Mouse (Mus musculus) hindbrain, embryonic 10.5 days (tissue): ENCODE measurements around the gene Cryzl2. TPM values are rescaled to one million over a fixed set of nuclear protein-coding genes. Genes with fewer than 3 reads are reported as not detected.

Experiments
- DNase-seq: peaks from one replicate; pipeline ENCODE4 v3.0.0-alpha.2; 2017; ENCODE audit warnings: low spot score
- H3K27ac ChIP-seq: fragments of 300-500 bp; sonication (generic); 2 replicates; pipeline ENCODE4 v1.5.1; 2016; ENCODE audit warnings: mild to moderate bottlenecking, moderate library complexity
- H3K27me3 ChIP-seq: fragments of 300-500 bp; sonication (generic); 2 replicates; pipeline ENCODE4 v1.6.1; 2016; ENCODE audit warnings: mild to moderate bottlenecking; ENCODE audit not compliant: poor library complexity, insufficient read depth, severe bottlenecking
- H3K36me3 ChIP-seq: fragments of 300-500 bp; sonication (generic); 2 replicates; pipeline ENCODE4 v1.6.1; 2016; ENCODE audit warnings: mild to moderate bottlenecking, moderate library complexity
- H3K4me1 ChIP-seq: fragments of 300-500 bp; sonication (generic); replicated peaks from 2 replicates; pipeline ENCODE4 v1.6.1; 2016; ENCODE audit warnings: mild to moderate bottlenecking
- H3K4me3 ChIP-seq: fragments of 300-500 bp; sonication (generic); 2 replicates; pipeline ENCODE4 v1.5.1; 2016; ENCODE audit warnings: mild to moderate bottlenecking, moderate library complexity
- H3K9me3 ChIP-seq: fragments of 300-500 bp; sonication (generic); 2 replicates; pipeline ENCODE4 v1.6.1; 2016; ENCODE audit warnings: mild to moderate bottlenecking, moderate library complexity
- WGBS: fragments of 180-500 bp; shearing (Covaris S2); methylation state at CpG from one replicate; pipeline ENCODE4 v1.1.7; 2016; 5-methylcytosine and 5-hydroxymethylcytosine counted together
- polyA plus RNA-seq: library from polyadenylated mRNA; unstranded; fragments of >200 nt; fragmentation: Nextera tagmentation; extraction: Ambion mirVana; gene quantifications from 2 replicates; pipeline ENCODE4 v1.2.1, GENCODE M21; 2016

The Cryzl2 gene
- polyA plus RNA-seq = 7.9 and 8.3 TPM in 2 replicates

GRCm38 (mm10) chr1:157458421-157459208, at the start of gene Cryzl2:
TSS of gene Cryzl2 (plus strand) at chr1:157458577.
- Histone ChIP-seq H3K9me3 (no peaks in the 10 kb centered on the region), H3K36me3 (no peaks in the 10 kb centered on the region), H3K4me3 (peak within 1 kb of the TSS; percentile 55), H3K4me1 (peaks cover 26% of the 10 kb centered on the region), H3K27ac (peak within 1 kb of the TSS; percentile 90), H3K27me3 (peaks cover 9% of the 10 kb centered on the region; the same call in 1 of the 2 replicates)
- DNase-seq = peak; percentile 91
- WGBS = 3% methylated on average over 29 of the region's 29 CpGs

- H3K9me3 ChIP-seq = no peaks in the 10 kb centered on the region
- 88% methylated on average over 2 of the region's 2 CpGs for WGBS
- no peak overlapping the region for H3K4me3 ChIP-seq
- H3K4me1 ChIP-seq = peaks cover 37% of the 10 kb centered on the region
- H3K27ac ChIP-seq = no peak overlapping the region
- H3K27me3 ChIP-seq = no peaks in the 10 kb centered on the region
- DNase-seq = no peak
- H3K36me3 ChIP-seq = peaks cover 8% of the 10 kb centered on the region; the same call in 1 of the 2 replicates
These were observed 48.7 kb upstream of the Cryzl2 start for GRCm38 (mm10) chr1:157409648-157410047.

DNA sequence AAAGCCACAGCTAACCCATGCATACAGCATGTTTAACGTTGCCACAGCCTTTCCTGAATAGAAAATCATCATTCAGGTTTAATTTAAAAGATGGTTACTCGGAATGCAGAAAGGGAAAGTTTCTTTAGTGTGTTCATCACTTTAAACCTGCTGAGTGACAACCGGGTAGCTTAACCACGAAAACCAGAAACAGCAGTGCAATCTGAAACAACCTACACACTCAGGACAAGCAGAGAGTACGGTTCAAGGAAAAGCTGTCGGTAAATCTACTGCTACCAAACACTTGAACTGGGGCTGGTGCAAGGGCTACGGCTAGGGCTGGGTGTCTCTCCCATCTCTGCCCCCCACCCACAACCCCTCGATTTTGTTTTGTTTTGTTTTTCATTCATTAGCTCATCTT, 47.4 kb upstream of the Cryzl2 start:
- no peaks in the 10 kb centered on the region for H3K27me3 ChIP-seq
- no peaks in the 10 kb centered on the region for H3K9me3 ChIP-seq
- H3K27ac ChIP-seq = peak overlapping the region; percentile 97; the same call in 1 of the 2 replicates
- DNase-seq = no peak
- 12% methylated on average over 8 of the region's 8 CpGs for WGBS
- peak overlapping the region; percentile 84 for H3K4me3 ChIP-seq
- peaks cover 17% of the 10 kb centered on the region; the same call in 1 of the 2 replicates for H3K36me3 ChIP-seq
- peaks cover 37% of the 10 kb centered on the region for H3K4me1 ChIP-seq

GRCm38 (mm10) chr1:157411341-157411710, 47.1 kb upstream of the Cryzl2 start:
- Histone ChIP-seq H3K4me1 (peaks cover 37% of the 10 kb centered on the region), H3K9me3 (no peaks in the 10 kb centered on the region), H3K27ac (peak overlapping the region; percentile 97), H3K4me3 (peak overlapping the region; percentile 84), H3K27me3 (no peaks in the 10 kb centered on the region), H3K36me3 (peaks cover 19% of the 10 kb centered on the region; the same call in 1 of the 2 replicates)
- WGBS = under 1% methylated on average over 4 of the region's 4 CpGs
- no peak for DNase-seq

GRCm38 (mm10) chr1:157411711-157412380, 46.5 kb upstream of the Cryzl2 start:
- Histone ChIP-seq H3K4me3 (peak overlapping the region; percentile 84), H3K4me1 (peaks cover 37% of the 10 kb centered on the region), H3K9me3 (no peaks in the 10 kb centered on the region), H3K27ac (peak overlapping the region; percentile 97), H3K36me3 (peaks cover 23% of the 10 kb centered on the region), H3K27me3 (no peaks in the 10 kb centered on the region)
- WGBS = under 1% methylated on average over 84 of the region's 85 CpGs
- DNase-seq = peak; percentile 74

DNA sequence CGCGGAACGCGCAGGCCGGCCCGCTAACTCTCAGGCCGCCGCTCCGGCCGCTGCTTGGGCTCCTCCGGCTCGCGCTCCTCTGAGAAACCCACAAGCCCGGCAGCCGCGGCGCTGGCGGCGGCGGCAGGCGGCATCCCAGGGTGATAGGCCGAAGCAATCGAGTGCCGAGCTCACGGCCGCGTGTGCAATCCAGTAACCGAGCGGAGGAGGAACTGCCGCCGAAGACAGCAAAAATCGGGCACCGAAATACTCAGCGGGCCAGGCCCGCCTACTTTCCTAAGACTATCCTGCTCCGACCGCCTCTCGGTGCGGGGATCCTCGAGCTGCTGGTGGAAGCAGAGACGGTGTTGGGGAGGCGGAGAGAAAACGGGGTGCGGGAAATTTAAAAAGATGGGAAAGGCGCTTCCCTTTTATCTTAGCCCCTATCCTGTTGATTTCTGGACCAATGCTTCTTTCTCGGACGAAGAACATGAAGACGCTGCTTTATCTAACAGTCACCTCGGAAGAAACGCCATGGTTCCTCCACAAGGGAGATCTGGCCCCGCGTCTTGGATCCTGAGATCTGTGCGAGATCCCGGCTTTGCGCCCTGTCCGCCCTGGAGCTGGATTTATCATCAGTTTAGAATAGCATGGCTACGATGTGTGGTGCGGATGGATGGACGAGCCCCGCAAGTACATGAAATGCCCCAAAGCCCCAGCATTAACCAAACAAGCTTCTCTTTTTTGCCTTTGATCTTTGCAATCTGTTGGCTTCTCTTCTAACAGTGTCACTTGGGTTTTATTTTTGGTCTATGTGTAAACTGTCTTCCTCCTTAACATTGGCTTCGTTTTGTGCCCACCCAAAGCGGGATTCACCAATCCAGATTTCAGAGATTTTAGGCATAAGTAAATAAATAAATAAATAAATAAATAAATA, 45.7 kb upstream of the Cryzl2 start, which contains the start of gene Rasal2:
Gene Rasal2 (minus strand): TSS at position 142 of the 916 bp plus-strand sequence.
- H3K27me3 ChIP-seq = no peaks in the 10 kb centered on the region
- H3K4me1 ChIP-seq = peaks cover 40% of the 10 kb centered on the region
- under 1% methylated on average over 62 of the region's 62 CpGs for WGBS
- DNase-seq = peak; percentile 96
- H3K4me3 ChIP-seq = peak within 1 kb of the TSS; percentile 84
- H3K36me3 ChIP-seq = peaks cover 23% of the 10 kb centered on the region
- H3K9me3 ChIP-seq = no peaks in the 10 kb centered on the region
- H3K27ac ChIP-seq = peak within 1 kb of the TSS; percentile 97

GRCm38 (mm10) chr1:157415771-157416170, 42.6 kb upstream of the Cryzl2 start:
- Histone ChIP-seq H3K27ac (no peak overlapping the region), H3K27me3 (no peaks in the 10 kb centered on the region), H3K9me3 (no peaks in the 10 kb centered on the region), H3K4me3 (no peak overlapping the region), H3K36me3 (peaks cover 41% of the 10 kb centered on the region), H3K4me1 (peaks cover 28% of the 10 kb centered on the region)
- DNase-seq = no peak
- 86% methylated on average over 3 of the region's 3 CpGs for WGBS

DNA sequence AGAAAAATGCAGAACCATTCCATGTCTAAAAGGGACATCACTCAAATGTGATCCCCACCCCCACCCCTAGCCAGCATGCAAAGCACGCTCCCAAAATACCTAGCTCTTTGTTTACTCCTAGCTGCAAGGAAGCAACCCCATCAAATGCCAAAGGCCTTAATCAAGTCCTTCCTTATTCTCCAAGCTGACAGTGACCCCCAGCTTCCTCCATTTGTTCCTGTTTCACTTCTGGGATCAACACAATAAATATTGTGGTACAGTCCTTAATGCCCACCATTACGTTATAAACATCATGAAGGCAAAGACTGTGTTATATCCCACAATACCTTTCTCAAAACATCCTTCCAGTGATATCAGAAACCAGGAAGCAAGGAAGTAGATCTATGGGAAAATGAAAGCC, 41.7 kb upstream of the Cryzl2 start:
- Histone ChIP-seq H3K9me3 (no peaks in the 10 kb centered on the region), H3K36me3 (peaks cover 41% of the 10 kb centered on the region), H3K4me1 (peaks cover 19% of the 10 kb centered on the region), H3K27ac (no peak overlapping the region), H3K4me3 (no peak overlapping the region), H3K27me3 (no peaks in the 10 kb centered on the region)
- no peak for DNase-seq
- WGBS = 89% methylated on average over 2 of the region's 2 CpGs

DNA sequence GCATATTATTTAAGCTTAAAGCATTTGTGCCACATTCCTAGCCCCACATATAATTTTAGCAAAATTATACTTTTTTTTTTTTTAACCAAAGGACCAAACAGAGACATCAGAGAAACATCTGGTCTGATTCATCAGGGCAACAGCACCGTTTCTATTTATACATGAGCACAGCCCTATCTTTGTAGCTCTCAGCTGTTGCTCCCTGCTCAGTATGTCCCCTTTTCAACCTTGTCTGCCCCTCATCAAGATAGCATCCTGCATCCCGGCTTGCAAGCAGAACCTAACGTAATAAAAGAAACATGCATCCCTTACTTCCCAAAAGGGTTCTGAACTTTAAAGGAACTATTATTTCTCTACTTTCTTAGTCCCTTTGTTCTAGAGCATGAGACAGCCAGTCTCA, 41.0 kb upstream of the Cryzl2 start:
- Histone ChIP-seq H3K27ac (peak overlapping the region; percentile 69), H3K4me3 (no peak overlapping the region), H3K9me3 (no peaks in the 10 kb centered on the region), H3K27me3 (no peaks in the 10 kb centered on the region), H3K4me1 (peaks cover 18% of the 10 kb centered on the region), H3K36me3 (peaks cover 41% of the 10 kb centered on the region)
- WGBS = 60% methylated on average over 3 of the region's 3 CpGs
- no peak for DNase-seq

- Histone ChIP-seq H3K4me1 (peaks cover 18% of the 10 kb centered on the region), H3K27me3 (no peaks in the 10 kb centered on the region), H3K27ac (peak overlapping the region; percentile 69), H3K4me3 (no peak overlapping the region), H3K9me3 (no peaks in the 10 kb centered on the region), H3K36me3 (peaks cover 41% of the 10 kb centered on the region)
- WGBS = 37% methylated on average over 7 of the region's 7 CpGs
- DNase-seq = no peak
These were observed 40.5 kb upstream of the Cryzl2 start for GRCm38 (mm10) chr1:157417861-157418260.

DNA sequence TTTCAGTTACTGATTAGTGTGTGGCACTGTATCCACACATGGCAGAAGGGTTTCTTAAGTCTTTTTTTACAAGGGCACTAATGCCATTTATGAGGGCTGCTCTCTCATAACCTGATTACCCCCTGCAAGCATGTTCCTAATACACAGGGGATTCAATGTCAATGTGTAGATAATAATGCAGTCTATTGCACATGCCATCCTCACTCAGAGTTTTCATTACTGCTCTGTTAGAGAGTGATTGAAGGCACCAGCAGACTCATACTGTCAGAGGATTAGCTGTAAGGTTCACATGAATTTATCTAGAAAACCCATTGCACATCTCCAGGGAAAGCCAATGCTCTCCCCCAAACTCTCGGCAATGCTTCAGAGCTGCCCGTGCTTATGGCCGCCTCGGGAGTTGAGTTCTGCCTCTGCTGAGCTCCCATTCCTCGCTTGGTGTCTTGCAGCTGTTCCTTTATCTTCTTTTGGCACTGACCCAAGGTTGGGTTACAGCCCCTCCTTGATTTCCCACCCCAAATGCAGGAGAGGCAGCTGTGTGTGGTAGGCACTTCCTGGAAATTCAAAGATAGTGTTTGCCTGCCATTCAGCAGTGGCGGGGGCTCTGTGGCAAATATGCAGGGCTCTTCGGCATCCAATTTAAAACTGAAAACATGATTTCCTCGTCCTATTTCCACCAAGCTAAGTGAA, 32.5 kb upstream of the Cryzl2 start:
- Histone ChIP-seq H3K4me3 (no peak overlapping the region), H3K36me3 (no peaks in the 10 kb centered on the region), H3K4me1 (0 out of 2 replicates have a peak, but pooled peaks cover 5% of the 10 kb centered on the region), H3K27me3 (no peaks in the 10 kb centered on the region), H3K27ac (no peak overlapping the region), H3K9me3 (no peaks in the 10 kb centered on the region)
- DNase-seq = no peak
- 78% methylated on average over 8 of the region's 8 CpGs for WGBS

- Histone ChIP-seq H3K27me3 (no peaks in the 10 kb centered on the region), H3K36me3 (no peaks in the 10 kb centered on the region), H3K9me3 (no peaks in the 10 kb centered on the region), H3K4me3 (no peak overlapping the region), H3K4me1 (0 out of 2 replicates have a peak, but pooled peaks cover 5% of the 10 kb centered on the region), H3K27ac (no peak overlapping the region)
- DNase-seq = no peak
- 75% methylated on average over 1 of the region's 1 CpGs for WGBS
These were observed 31.4 kb upstream of the Cryzl2 start for GRCm38 (mm10) chr1:157426933-157427332.
